Mouse (Mus musculus) layer of hippocampus, adult 9-10 months (tissue): ENCODE data around the gene Fhdc1.

Source experiments
- DNase-seq: peaks from one replicate; pipeline ENCODE4 v3.0.0; 2022; ENCODE audit warnings: low spot score

Fhdc1 gene

DNA sequence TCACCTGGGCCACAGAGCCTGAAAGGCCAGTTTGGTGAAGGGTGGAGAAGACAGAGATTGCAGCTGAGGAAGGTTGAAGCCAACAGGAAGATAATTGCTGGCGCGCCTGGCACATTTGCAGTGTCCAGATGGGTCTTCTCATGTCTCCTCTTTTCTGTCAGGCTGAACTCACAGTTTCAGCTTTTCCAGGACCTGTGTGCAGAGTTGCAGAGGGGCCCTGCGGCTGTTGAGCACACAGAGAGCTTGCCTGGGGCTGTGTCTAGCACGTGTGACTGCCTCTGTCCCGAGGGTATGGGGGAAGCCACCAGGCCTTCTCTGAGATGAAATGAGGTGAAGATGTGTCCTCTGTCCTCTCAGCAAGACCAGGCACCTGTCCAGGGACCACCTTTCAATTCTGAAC, 49.0 kb downstream of the Fhdc1 start:
- DNase-seq = no peak

- DNase-seq = no peak
Observed at GRCm38 (mm10) chr3:84430152-84430551, 50.1 kb downstream of the Fhdc1 start.

GRCm38 (mm10) chr3:84428994-84429725, 51.1 kb downstream of the Fhdc1 start:
- DNase-seq = no peak

GRCm38 (mm10) chr3:84427779-84428178, 52.5 kb downstream of the Fhdc1 start:
- no peak for DNase-seq

DNA sequence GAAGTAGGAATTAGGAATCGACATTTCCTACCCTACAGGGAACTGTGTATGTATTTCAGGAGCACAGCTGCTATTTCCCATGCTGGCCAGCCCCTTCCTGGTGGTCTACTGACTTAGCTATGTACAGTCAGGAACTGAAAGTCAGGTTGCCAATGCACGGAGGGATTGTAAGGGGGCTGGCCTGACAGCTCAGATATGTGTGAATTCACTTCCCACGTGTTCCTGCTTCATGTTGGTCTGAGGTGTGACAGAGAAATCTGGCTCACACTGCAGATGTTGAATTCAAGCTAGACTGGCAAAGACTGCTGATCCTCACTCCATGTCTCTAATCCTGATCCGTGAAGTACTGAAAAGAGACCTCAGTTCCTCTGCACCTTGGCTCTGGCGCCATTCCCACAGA, 57.9 kb downstream of the Fhdc1 start:
- no peak for DNase-seq

DNA sequence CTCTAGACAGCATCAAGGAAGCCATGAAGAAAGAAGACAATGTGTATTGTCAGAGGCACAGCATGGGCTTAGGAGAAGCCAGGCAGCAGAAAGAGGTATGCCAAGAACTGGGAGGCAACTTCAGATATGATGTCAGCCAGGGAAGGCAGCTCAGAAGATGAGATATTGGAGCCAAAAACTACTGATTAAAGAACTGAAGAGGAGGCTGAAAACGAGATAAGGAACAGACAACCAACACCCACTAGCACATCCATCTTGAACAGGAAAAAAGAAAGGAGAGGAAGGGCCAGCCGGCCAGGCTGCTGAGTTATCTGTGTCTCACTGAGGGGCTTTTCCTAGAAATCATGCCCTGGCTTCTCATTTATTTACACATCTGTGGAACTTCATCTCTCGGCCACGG, 66.4 kb downstream of the Fhdc1 start:
- DNase-seq = no peak

DNA sequence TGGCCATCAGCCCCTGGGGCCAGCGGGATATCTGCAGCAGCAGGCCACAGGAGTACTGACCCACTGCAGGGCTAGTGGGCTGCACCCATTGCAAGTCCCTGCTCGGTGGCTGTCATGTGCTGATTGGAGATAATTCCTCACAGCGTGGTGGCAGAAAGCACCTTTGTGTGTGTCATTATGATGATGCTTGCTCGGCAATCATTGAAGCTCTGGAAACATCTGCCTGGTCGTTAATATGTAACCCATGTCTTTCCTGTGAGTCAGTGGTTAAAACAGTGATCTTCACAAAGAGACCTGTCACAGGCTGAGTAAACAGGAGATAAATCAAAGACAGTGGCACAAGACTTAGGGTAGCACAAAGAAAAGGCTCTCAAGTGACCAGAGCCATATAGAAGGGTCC, 67.3 kb downstream of the Fhdc1 start:
- DNase-seq = no peak

DNA sequence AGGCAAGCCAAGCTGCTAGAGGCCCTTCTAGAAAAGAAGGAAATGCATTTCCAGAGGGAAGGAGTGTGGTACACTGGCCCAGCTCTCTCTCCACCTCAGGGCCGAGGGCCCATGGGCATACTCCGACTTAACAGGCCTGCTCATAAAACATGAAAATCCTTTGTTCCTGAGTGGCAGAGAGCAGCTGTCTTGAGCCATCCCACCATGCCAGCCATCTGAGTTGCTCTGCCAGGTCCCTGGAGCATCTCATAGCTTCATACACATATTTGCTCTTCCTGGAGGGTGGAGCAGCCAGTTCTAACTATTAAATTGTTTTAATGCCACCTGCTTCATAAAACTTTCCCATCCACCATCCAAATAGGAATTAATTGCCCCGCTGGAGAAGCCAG, 70.8 kb downstream of the Fhdc1 start:
- DNase-seq = no peak

- no peak for DNase-seq
Observed at GRCm38 (mm10) chr3:84408756-84409473, 71.3 kb downstream of the Fhdc1 start.

GRCm38 (mm10) chr3:84405523-84405922, 74.7 kb downstream of the Fhdc1 start:
- DNase-seq = no peak

DNA sequence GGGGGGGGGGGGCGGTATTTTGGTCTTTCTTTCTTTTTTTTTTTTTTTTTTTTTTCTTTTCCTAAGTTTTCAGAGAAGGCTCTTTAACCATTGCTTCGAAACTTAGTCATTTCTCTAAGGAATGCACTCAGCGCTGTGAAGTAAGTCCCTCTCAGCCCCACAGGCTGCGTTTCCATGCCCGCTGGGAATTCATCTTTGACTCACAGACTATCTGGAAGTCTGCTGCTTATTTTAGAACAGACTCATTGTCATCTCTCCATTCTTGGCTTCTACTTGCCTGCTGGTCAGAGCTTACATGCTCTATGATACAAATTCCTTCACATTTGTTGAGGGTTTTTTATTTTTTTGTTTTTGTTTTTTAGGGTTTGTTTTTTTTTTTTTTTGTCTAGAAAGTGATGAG, 76.8 kb downstream of the Fhdc1 start:
- DNase-seq = no peak

GRCm38 (mm10) chr3:84402716-84403115, 77.5 kb downstream of the Fhdc1 start:
- DNase-seq = no peak

GRCm38 (mm10) chr3:84397976-84398375, 82.3 kb downstream of the Fhdc1 start:
- no peak for DNase-seq

DNA sequence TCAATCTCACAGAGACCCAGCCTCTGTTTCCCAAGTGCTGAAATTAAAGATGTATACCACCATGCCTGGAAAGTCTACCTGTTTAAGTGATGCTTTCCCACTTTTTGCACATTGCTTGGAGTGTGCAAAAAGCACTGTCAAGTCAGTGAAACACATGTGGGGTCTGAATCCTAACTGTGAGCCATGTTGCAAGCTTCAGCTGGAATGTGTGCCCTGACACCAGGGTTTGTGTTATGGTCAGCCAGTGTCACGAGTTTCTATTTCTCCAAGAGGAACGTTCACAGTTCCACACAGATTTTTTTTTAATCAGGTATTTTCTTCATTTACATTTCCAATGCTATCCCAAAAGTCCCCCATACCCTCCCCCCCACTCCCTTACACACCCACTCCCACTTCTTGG, 84.0 kb downstream of the Fhdc1 start:
- DNase-seq = no peak

- no peak for DNase-seq
Observed at GRCm38 (mm10) chr3:84395840-84396239, 84.4 kb downstream of the Fhdc1 start.

DNA sequence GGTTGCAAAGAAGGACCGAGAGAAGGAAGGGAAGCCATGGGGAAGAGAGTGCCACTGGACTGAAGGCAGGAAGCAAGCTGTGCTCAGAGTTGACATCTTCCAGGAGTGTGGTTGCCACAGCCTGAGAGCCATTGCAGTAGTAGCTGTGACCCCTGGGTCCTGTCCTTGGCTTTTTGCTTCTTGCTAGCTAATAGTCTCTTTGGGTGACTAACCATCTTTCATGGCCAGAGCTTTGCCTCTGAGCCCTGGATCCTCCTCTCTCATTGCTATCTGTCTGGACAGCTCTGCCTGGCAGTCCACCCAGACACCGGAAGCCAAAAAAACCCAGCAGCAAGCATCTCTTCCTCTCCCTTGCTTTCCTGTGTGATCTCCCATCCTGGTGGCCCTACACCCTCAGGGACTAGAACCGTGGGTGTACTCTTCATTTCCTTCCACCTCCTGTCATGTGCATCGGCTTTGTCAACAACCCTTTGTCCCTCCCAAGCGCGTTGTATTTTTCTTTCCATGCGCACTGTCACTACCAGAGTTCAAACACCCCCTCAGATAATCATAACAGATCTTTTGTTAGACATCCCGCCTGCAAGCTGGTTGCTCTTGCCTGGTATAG, 85.3 kb downstream of the Fhdc1 start:
- no peak for DNase-seq
